Mouse (Mus musculus) mature B cell (primary cell): ENCODE measurements around the gene 6430548M08Rik.

Experiments used
- in situ Hi-C: fragments of 300-500 bp; cut with MboI; formaldehyde crosslinking; loops from 2 replicates; pipeline ENCODE4 v1.14.3; 2019

Gene 6430548M08Rik

GRCm38 (mm10) chr8:120113758-120114255, at the start of gene 6430548M08Rik:
Gene 6430548M08Rik (plus strand): TSS chr8:120114152.
- in situ Hi-C loops, result no loop called here

- in situ Hi-C loops, result no loop called here
These were observed 48.3 kb upstream of the 6430548M08Rik start for GRCm38 (mm10) chr8:120065611-120066010.

- in situ Hi-C loops, result no loop called here
These were observed 47.7 kb upstream of the 6430548M08Rik start for GRCm38 (mm10) chr8:120066226-120066625.

- in situ Hi-C loops, result no loop called here
These were observed 45.9 kb upstream of the 6430548M08Rik start for GRCm38 (mm10) chr8:120067936-120068668.

GRCm38 (mm10) chr8:120071684-120072083, 42.3 kb upstream of the 6430548M08Rik start:
- in situ Hi-C loops, result no loop called here

DNA sequence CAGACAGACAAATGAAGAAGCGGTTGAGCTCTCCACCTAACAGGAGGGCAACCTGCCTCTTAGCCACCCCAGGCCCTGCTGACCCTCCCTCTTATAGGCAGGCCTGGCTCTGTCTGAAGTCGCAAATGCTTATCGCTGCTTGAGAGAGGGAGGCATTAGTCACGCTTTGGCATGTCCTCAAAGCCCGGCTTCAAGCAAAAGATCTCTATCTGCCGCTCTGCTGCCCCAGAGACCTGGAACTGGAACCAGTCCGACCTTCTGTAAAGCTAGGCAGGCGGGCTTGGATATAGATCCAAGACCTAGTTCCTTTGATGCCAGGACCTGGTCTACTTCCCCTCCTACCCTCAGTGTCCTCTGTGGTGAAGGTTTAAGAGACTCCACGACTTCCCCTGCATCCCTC, 41.7 kb upstream of the 6430548M08Rik start:
- in situ Hi-C loops, result no loop called here

DNA sequence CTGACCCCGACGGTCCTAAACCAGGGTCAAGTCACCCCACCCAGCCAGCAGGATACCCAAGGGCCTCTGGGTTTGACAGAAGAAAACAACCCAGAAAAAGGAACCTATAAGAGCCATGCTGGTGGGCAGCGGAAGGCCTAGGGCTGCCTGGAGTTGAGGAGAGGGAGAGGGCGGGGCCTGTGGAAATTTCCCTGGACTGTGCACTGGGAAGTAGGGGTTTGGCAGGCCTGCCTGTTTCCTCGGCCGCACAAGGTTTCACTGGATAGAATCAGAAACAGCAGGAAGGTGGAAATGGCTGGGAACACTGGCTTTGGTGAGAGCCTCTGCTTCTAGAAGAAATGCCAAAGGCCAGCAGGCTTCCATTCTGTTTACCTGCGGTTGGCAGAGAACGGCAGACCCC, 41.1 kb upstream of the 6430548M08Rik start:
- in situ Hi-C loops, result no loop called here

DNA sequence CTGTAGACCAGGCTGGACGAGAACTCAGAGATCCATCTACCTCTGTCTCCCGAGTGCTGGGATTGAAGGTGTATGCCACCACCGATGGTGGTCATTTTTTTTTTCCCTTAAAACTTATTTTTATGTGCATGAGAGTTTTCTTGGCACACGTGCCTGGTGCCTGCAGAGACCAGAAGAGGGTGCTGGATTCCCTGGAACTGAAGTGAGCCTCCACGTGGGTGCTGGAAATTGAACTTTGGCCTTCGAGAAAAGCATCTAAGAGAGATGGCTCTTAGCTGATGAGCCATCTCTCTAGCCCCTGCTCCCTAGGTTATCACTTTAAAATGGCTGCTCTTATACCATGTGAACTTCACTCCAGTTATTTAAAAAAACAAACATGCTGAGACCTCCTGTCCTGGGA, 39.4 kb upstream of the 6430548M08Rik start:
- in situ Hi-C loops, result no loop called here

- in situ Hi-C loops, result no loop called here
These were observed 38.6 kb upstream of the 6430548M08Rik start for GRCm38 (mm10) chr8:120075347-120075746.

GRCm38 (mm10) chr8:120078080-120078479, 35.9 kb upstream of the 6430548M08Rik start:
- in situ Hi-C loops, result no loop called here

DNA sequence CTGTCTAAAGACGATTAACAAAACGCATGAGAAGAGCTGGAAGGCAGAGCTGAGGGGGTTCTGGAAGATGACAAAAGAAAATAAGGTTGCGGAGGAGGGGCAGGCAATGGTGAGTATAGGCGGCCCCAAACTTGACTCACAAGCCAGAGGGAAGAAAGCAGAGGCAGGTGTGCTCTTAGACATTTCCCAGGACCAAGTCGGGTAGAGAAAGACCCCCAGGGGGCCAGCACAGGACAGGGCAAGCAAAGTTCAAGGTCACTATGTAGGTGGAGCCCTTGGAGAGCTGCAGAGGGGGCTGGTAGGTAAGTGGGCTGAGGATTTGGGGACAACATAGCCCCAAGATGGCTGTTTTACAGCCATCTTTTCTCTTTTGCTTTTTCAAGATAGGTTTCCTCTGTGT, 34.6 kb upstream of the 6430548M08Rik start:
- in situ Hi-C loops, result no loop called here

DNA sequence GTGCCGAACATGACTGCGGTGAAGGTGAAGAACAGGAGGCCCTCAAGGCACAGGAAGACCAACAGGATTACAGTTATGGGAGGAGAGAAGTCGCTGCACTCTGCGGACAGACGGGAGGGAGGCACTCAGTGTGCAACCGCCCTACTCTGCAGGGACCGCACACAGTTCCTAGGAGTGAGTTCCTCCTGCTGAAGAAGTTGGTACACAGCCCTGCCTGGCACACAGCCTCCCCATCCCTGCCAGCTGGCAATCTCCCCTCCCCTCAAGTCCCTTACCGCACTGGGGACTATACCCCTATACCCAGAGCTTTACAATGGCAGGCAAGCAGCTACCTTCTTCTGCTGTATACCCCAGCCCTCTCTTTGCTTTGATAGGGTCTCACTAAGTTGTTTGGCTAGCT, 30.7 kb upstream of the 6430548M08Rik start:
- in situ Hi-C loops, result no loop called here

DNA sequence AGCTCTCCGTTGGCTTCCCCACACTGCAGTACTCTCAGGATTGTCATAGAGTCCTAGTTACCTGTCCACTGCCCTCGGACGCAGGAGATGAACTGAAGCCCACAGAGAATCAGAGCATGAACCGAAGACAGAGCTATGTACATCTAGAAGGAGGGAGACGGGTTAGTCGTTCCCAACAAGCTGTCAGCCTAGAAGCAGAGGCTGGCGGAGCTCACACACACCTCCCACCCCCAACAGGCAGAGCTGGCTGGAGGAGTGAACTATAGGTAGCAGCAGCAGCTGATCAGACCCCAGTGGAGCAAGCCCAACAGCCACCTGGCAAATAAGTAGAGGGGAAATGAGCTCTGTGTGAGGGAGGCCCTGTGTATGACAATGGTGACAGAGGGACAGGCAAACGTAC, 29.2 kb upstream of the 6430548M08Rik start:
- in situ Hi-C loops, result no loop called here

GRCm38 (mm10) chr8:120089511-120089910, 24.4 kb upstream of the 6430548M08Rik start:
- in situ Hi-C loops, result no loop called here

GRCm38 (mm10) chr8:120091032-120091431, 22.9 kb upstream of the 6430548M08Rik start:
- in situ Hi-C loops, result no loop called here

GRCm38 (mm10) chr8:120093103-120093502, 20.8 kb upstream of the 6430548M08Rik start:
- in situ Hi-C loops, result no loop called here

DNA sequence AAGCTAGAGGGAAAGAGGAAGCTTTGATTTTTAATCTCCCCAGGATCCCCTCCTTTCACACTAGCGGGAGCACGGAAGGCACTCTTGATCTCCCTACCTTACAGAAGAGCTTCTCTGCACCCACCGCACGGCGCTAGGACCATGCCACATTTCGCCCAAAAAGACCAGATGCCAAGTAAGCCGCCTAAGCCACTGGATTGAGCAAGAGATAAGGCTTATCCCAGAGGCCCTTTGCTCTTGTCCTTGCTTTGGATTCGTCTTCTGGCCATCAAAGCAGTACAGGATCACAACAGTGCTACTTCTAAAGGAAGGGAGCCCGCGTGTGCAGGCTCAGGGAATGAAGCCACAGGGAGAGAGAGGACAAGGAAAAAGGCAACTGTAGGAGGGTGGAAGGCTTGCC, 19.2 kb upstream of the 6430548M08Rik start:
- in situ Hi-C loops, result no loop called here

- in situ Hi-C loops, result no loop called here
These were observed 17.5 kb upstream of the 6430548M08Rik start for GRCm38 (mm10) chr8:120096486-120096885.

DNA sequence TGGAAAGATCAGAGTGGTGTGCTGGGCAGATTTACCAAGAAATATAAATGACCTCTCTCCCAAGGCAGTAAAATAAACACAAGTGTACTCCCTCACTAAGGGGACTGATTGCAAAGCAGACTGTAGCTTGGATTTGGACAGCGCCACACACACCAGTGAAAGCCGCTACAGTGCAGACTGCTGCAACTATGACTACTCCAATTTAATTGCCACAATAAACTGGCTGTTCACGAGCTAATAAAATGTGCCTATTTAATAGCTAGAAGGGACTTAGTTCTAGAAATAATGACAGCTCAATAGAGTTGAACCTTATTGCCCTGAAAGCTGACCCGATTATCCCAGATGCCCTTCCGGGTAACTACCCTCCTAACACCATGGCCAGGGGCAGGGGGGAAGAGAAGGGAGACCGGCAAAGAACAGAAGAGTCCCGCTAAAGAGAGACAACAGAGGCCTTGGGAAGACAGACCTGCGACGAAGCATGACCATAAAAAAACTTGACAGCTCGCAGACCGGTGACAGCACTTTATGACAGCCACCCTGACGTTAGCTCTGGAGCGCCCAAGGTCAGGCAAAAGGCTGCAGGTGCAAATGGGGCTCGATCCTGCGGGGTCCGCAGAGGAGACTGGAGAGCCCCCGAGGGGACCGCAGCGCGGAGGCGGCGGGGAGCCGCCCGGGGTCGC, 13.4 kb upstream of the 6430548M08Rik start:
- in situ Hi-C loops, result no loop called here

DNA sequence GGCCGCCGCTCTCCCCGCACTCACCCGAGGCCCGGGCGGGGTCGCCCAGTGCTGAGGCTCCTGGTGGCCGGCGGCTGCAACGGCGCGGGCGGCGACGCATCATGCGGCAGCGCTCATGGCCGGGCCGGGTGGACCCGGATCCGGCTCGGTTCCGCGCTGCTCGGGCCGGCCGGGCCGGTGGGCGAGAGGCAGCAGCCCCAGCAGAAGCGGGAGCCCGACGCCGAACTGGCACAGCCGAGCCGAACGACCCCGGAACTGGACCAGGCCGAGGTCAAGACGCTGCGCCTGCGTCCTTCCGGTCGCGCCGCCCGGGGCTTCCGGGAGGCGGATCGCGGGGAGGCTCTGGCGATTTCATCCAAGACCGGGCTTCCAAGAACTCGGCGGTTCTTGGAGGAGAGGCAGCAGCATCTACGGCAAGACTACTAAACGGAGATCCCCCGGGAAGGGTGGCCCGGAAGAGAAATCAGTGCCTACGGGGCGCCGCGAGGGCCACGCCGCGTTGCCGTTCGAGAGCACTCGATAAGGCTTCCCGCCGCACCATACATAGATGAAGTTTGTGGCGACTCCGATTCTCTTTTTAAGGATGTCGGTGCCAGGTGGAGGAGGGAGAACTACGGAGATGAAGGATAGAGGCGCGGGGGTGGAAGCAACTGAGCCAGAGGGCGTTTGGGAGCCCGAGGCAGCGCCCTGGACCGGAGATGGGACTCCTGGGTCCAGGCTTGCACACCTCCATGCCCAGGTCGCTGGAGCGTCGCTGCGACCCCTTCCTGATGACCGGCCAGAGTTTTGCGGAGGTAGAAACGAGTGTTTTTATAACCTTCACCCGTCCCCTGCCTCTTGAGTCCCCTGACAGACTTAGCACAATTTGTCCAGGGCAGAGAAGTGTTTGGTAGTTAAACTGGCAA, 12.6 kb upstream of the 6430548M08Rik start, which contains the start of gene Zdhhc7:
Gene Zdhhc7, minus strand, starts transcription at position 415 of the 905 bp plus-strand sequence.
- in situ Hi-C loops, result no loop called here

DNA sequence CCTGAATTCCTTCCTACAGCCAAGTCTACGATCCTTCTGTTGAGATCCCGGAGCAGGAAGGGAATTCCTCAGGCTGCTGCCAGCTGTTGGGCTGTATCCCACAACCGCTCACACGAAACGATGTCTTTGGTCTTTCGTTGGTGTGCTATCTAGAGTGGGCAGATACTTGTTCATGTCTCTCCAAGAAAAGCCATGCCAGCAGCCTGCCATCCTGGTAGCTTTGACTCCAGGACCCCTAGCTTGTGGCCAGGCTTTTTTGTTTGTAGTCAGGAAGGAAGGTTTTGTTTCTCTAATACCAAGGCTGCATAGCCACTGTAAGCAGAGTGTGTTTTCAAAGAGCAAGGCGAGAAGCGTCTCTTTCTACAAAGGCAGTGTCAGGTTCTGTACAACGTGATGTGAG, 10.0 kb upstream of the 6430548M08Rik start:
- in situ Hi-C loops, result no loop called here

DNA sequence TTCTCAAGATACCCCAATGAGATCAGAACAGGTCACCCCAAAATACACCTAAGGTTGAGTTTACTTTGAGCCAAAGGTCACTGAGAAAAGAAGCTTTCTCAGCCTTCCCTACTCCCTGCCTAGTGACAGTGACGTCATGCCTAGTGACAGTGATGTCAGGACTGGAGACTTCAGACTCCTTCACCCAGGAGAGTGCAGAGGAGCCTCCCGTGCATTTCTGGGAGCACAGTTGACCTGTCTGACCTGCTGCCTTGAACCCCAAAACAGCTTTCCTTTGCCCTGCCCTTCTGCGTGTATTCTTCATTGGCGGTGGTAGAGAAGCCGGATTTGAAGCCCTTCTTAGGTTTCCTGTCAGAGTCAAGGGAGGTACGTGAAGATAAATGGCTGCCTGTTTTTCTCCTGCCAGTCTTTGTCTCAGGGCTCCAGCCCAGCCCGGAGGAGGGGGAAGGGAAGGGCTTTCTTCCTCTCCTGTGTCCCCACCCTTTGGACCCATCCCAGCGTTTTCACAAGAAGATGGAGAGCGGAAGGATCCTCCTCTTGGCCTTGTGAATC, 9.2 kb upstream of the 6430548M08Rik start:
- in situ Hi-C loops, result no loop called here
